Mouse (Mus musculus) forebrain, embryonic 15.5 days (tissue): ENCODE data around the gene Ift22. TPM values are rescaled to one million over a fixed set of nuclear protein-coding genes. Genes with fewer than 3 reads are reported as not detected.

Experiments used
- ATAC-seq: fragments of 200-750 bp; cut with Nextera tagmentation; replicated peaks from 2 replicates; pipeline ENCODE4 v1.8.0; 2017; ENCODE audit warnings: mild to moderate bottlenecking, moderate TSS enrichment, moderate library complexity
- H3K27ac ChIP-seq: fragments of 300-500 bp; sonication (generic); replicated peaks from 2 replicates; pipeline ENCODE4 v1.5.1; 2015; ENCODE audit warnings: mild to moderate bottlenecking, inconsistent platforms
- H3K27me3 ChIP-seq: fragments of 300-500 bp; sonication (generic); 2 replicates; pipeline ENCODE4 v1.6.1; 2015; ENCODE audit warnings: inconsistent platforms
- H3K36me3 ChIP-seq: fragments of 300-500 bp; sonication (generic); 2 replicates; pipeline ENCODE4 v1.6.1; 2015; ENCODE audit warnings: mild to moderate bottlenecking, inconsistent platforms
- H3K4me1 ChIP-seq: fragments of 300-500 bp; sonication (generic); 2 replicates; pipeline ENCODE4 v1.6.1; 2015; ENCODE audit warnings: inconsistent platforms
- H3K4me2 ChIP-seq: fragments of 300-500 bp; sonication (generic); replicated peaks from 2 replicates; pipeline ENCODE4 v1.6.1; 2015; ENCODE audit warnings: mild to moderate bottlenecking, inconsistent platforms
- H3K4me3 ChIP-seq: fragments of 300-500 bp; sonication (generic); 2 replicates; pipeline ENCODE4 v1.5.1; 2015; ENCODE audit warnings: mild to moderate bottlenecking, inconsistent platforms
- H3K9ac ChIP-seq: fragments of 300-500 bp; sonication (generic); replicated peaks from 2 replicates; pipeline ENCODE4 v1.6.1; 2015; ENCODE audit warnings: mild to moderate bottlenecking, inconsistent platforms
- H3K9me3 ChIP-seq: fragments of 300-500 bp; sonication (generic); 2 replicates; pipeline ENCODE4 v1.6.1; 2016; ENCODE audit warnings: inconsistent platforms
- WGBS: fragments of 180-500 bp; shearing (Covaris S2); methylation state at CpG from one replicate; pipeline ENCODE4 v1.1.7; 2015; ENCODE audit warnings: mixed read lengths; 5-methylcytosine and 5-hydroxymethylcytosine counted together
- polyA plus RNA-seq: library from polyadenylated mRNA; unstranded; fragments of >200 nt; fragmentation: Nextera tagmentation; extraction: Ambion mirVana; gene quantifications from 2 replicates; pipeline ENCODE4 v1.2.1, GENCODE M21; 2015

The Ift22 gene
- polyA plus RNA-seq = 116 and 124 TPM in 2 replicates

DNA sequence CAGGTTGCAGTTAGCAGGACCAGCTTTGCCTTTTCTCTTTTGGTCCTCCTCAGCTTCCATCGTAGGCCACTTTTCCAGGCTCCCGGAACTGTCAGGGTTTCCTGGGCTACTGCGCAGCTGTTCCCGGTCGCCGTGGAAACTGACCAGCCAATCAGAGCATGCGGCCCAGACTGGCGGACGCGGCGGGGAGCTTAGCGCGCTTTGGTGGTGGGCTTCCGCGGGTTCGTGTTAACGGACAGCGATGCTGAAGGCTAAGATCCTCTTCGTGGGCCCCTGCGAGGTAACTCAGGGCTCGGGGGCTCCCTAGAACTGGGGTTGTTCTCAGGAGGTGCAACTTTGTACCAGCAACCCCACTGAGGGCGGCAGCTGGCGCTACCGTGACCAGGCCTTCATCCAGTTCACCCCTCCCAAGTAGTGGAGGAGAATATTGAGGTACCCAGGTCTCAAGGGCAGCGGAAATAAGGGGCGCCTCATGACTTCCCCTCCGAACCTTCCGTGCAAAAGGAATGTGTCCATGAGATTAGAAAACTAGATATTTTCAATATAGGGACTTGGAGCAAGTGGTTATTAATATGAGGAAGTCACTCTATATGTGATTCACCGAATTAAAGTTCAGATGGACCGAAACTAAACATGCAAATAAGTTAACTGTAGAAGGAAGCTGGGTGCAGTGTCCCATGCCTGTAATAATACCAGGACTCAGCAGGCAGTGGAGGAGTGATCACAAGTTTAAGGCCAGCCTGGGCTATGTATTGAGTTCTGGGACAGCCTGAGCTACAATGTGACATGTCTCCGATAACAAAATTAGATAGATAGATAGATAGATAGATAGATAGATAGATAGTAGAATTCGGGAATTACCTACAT lies at the start of gene Ift22:
Gene Ift22 (plus strand): TSS at position 160 of the 867 bp plus-strand sequence.
- Histone ChIP-seq H3K27ac (peak within 1 kb of the TSS; percentile 19; the same call in 1 of the 2 replicates), H3K36me3 (peaks cover 24% of the 10 kb centered on the region), H3K4me3 (peak within 1 kb of the TSS; percentile 66), H3K27me3 (no peaks in the 10 kb centered on the region), H3K9ac (peak within 1 kb of the TSS; percentile 67), H3K4me2 (peak within 1 kb of the TSS; percentile 55), H3K4me1 (peaks cover 17% of the 10 kb centered on the region), H3K9me3 (no peaks in the 10 kb centered on the region)
- ATAC-seq = peak; percentile 94
- WGBS = 8% methylated on average over 32 of the region's 32 CpGs

DNA sequence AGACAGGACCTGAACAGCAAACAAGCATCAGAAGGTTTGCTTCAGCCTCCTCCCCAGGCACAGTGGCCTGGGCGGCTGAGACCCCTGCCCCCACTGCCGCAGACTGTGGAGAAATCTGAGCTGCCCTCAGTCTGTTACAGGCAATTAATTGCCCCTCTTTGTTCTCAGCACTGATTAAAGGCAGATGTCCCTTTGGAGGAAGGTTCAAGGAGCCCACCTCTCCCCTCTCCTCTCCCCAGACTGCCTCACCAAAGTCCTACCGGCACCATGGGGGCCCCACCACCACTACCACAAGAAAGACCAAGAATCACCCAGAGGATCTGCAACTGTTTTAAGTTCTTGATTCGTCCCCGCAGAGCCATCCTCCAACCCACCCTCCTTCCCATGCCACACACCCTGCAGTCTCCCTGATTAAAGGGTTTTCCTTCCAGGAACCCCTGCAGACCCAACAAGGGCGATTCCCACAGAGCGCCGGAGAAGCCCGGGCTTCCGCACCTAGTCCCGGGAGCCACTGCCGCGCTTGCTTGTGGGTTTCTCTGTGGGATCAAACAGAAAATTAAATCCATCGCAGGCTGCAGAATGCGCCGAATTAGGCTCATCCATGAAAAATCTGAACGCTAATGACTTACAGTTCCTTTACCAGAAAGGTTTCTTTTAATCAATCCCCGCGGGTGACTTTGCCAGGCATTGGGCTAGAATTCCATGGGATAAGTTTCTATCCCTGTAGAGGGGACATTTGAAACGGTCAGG lies 46.6 kb upstream of the Ift22 start:
- Histone ChIP-seq H3K4me1 (peaks cover 18% of the 10 kb centered on the region), H3K9ac (no peak overlapping the region), H3K27ac (no peak overlapping the region), H3K4me3 (0 out of 2 replicates have a peak overlapping the region, but pooled peaks have one; percentile 1), H3K36me3 (no peaks in the 10 kb centered on the region), H3K4me2 (0 out of 2 replicates have a peak overlapping the region, but pooled peaks have one; percentile 6), H3K27me3 (no peaks in the 10 kb centered on the region), H3K9me3 (no peaks in the 10 kb centered on the region)
- no peak for ATAC-seq
- 7% methylated on average over 20 of the region's 20 CpGs for WGBS

DNA sequence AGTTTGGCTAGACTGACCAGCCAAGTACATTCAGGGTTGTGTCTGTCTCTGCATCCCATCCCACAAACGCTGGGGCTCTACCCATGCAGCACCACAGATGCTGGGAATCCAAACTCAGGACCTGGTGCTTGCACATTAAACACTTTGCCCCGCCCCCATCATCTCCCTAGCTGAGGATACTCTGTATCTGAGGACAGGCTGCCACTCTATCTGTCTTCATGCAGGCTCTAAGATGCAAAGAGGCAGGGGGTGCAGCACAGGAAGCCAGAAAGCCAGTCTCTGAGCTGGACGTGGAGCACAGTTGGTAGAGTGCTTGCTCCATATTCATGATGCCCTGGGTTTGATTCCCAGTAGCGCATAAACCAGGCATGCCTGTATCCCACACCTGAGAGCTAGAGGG lies 45.1 kb upstream of the Ift22 start:
- Histone ChIP-seq H3K36me3 (no peaks in the 10 kb centered on the region), H3K9me3 (no peaks in the 10 kb centered on the region), H3K4me3 (no peak overlapping the region), H3K4me2 (no peak overlapping the region), H3K27ac (no peak overlapping the region), H3K9ac (no peak overlapping the region), H3K4me1 (peaks cover 18% of the 10 kb centered on the region), H3K27me3 (no peaks in the 10 kb centered on the region)
- WGBS = 70% methylated on average over 4 of the region's 4 CpGs
- ATAC-seq = no peak

DNA sequence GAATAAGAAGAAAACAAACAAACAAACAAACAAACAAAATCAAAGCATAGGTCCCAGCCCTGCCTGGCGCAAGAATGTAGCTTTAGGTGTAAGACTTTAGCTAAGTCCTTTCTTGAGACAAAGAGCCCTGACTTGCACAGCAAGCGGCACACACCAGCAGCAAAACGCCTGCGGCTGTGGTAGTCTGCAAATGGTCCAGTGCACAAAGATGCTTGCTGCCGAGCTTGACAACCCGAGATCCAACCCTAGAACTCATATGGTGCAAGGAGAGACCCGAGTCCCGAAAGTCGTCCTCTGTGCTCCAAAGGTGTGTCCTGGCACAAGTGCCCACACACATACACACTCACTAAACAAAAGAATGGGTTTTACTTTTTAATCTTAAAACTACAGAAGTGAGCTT lies 44.7 kb upstream of the Ift22 start:
- H3K4me3 ChIP-seq = no peak overlapping the region
- H3K36me3 ChIP-seq = no peaks in the 10 kb centered on the region
- H3K27ac ChIP-seq = peak overlapping the region; percentile 64; the same call in 1 of the 2 replicates
- H3K9me3 ChIP-seq = no peaks in the 10 kb centered on the region
- H3K27me3 ChIP-seq = no peaks in the 10 kb centered on the region
- H3K4me2 ChIP-seq = no peak overlapping the region
- WGBS = 63% methylated on average over 9 of the region's 9 CpGs
- H3K4me1 ChIP-seq = peaks cover 18% of the 10 kb centered on the region
- H3K9ac ChIP-seq = no peak overlapping the region
- no peak for ATAC-seq

DNA sequence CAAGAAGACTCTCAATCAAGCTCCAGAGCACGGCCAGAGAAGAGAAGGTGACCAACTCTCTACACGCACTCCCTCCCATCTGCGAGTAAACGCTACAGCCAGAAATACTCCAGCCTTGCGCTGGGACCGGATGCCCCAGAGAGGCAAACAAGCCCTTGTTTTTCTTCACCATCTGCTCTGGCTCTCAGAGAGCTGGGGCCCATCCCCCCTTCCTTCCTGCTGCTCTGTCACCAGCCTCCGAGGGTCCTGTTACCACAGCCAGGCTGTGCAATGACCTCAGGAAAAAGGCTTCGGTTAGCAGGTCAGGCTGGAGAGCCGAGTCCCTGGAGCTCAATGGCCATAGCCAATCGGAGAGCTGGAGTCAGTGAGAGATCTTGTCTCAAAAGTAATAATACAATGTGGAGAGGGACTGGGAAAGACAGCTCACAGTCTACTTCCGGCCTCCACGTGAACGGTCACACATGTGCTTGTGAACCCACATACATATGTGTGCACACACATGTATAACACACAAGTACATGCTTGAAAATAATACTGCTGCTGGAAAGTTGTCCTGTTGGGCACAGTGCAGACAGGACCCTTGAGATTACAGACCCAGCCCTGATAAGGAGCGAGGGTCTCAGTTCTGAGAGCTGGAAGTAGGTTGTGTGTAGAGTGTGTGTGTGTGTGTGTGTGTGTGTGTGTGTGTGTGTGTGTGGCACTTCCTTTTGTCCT lies 43.8 kb upstream of the Ift22 start:
- H3K27ac ChIP-seq = peak overlapping the region; percentile 64
- no peak overlapping the region for H3K9ac ChIP-seq
- H3K9me3 ChIP-seq = no peaks in the 10 kb centered on the region
- no peak overlapping the region for H3K4me3 ChIP-seq
- peak overlapping the region; percentile 2; the same call in 1 of the 2 replicates for H3K4me2 ChIP-seq
- peak; percentile 57; the same call in 1 of the 2 replicates for ATAC-seq
- no peaks in the 10 kb centered on the region for H3K36me3 ChIP-seq
- H3K27me3 ChIP-seq = no peaks in the 10 kb centered on the region
- 26% methylated on average over 14 of the region's 14 CpGs for WGBS
- H3K4me1 ChIP-seq = peaks cover 18% of the 10 kb centered on the region

DNA sequence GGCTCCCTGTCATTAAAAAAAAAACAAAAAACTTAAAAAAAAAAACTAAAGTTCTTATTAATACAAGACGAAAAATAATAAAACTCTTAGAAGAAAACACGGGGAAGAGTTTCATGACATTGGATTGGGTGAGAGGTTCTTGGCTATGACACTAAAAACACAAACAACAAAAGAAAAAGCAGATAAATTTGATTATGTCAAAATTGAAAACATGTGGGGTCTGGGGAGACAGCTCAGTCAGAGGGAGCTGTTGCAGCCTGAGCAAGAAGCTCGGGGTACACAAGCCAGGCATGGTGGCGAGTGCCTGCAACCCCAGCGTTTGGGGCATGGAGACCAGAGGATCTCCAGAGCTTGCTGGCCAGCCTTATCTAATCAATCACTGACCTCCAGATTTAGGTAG lies 40.2 kb upstream of the Ift22 start:
- Histone ChIP-seq H3K27ac (no peak overlapping the region), H3K9me3 (no peaks in the 10 kb centered on the region), H3K27me3 (no peaks in the 10 kb centered on the region), H3K4me1 (peaks cover 11% of the 10 kb centered on the region), H3K9ac (no peak overlapping the region), H3K4me3 (no peak overlapping the region), H3K36me3 (no peaks in the 10 kb centered on the region), H3K4me2 (no peak overlapping the region)
- ATAC-seq = no peak
- WGBS = 86% methylated on average over 5 of the region's 5 CpGs

DNA sequence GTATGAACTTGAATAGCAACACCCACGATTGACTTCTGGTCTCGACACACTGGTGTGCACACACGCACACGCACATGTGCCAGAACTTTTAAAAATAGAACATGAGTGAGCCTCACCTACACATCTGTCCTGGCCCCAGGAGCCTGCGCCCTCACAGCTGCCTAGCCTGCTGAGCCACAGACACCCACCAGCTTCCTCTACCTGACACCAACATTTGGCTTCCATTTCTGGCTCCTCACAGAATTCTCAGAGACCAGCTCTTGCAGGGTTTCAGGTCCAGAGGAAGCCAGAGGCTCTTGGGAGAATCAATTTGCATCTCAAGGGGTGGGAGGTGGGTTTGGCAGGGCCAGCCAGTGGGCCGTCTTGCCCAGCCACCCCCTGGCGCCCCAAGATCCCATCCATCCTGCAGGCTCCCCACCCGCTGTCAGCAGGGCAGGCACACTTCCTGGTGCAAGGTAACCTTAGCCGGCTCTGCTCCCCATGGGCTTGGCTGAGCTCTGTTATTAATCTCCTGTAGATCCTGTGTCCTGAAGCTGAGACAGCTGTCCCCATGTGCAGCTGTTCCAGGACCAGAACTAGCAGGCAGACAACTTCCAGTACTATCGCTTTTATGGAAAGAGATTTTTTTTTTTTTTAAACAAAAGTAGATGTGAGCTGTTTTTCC lies 38.4 kb upstream of the Ift22 start:
- H3K36me3 ChIP-seq = no peaks in the 10 kb centered on the region
- H3K27ac ChIP-seq = no peak overlapping the region
- ATAC-seq = no peak
- H3K27me3 ChIP-seq = no peaks in the 10 kb centered on the region
- H3K4me1 ChIP-seq = no peaks in the 10 kb centered on the region
- WGBS = 76% methylated on average over 10 of the region's 10 CpGs
- no peak overlapping the region for H3K4me3 ChIP-seq
- H3K9me3 ChIP-seq = no peaks in the 10 kb centered on the region
- no peak overlapping the region for H3K9ac ChIP-seq
- no peak overlapping the region for H3K4me2 ChIP-seq

DNA sequence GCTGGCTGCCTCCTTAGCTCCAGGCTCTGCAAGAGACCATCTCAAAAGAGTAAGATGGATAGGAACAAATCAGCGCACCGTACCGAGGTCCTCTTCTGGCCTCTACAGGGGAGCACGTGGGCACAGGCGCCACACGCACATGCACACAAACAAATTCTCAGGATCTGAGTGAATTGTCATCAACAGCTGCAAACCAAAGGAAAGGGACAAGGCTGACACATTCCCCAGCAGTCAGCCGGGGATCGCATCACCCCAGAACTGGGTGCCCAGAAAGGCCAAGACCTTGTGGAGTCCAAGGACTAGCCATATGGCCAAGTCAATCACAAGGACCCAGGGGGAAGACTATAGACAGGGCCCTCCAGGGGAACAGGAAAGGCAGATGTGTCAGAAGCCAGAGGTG lies 35.5 kb upstream of the Ift22 start:
- H3K27ac ChIP-seq = no peak overlapping the region
- H3K4me3 ChIP-seq = no peak overlapping the region
- no peaks in the 10 kb centered on the region for H3K27me3 ChIP-seq
- ATAC-seq = no peak
- H3K9ac ChIP-seq = no peak overlapping the region
- H3K36me3 ChIP-seq = no peaks in the 10 kb centered on the region
- no peak overlapping the region for H3K4me2 ChIP-seq
- WGBS = 86% methylated on average over 8 of the region's 8 CpGs
- H3K4me1 ChIP-seq = no peaks in the 10 kb centered on the region
- H3K9me3 ChIP-seq = no peaks in the 10 kb centered on the region

DNA sequence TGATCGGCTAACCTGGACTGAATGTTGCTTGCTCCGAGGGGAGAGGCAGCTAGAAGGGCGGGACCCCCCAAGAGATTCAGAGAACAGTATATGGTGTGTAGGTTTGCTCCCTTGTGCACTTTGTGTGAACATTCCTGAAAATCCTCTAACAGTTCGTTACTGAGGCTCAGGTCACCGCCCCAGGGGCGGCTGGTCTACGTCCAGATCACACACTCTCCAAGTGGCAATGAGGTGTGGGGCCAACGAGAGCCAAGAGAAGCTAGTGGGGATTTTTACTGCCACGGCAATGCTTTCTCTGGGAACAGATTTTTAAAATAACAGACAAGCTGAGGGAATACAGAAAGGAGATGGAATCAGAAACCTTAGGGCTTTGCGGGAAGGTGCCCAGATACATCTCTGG lies 33.7 kb upstream of the Ift22 start:
- no peak for ATAC-seq
- no peak overlapping the region for H3K4me3 ChIP-seq
- 77% methylated on average over 10 of the region's 10 CpGs for WGBS
- no peaks in the 10 kb centered on the region for H3K4me1 ChIP-seq
- H3K9me3 ChIP-seq = no peaks in the 10 kb centered on the region
- no peak overlapping the region for H3K9ac ChIP-seq
- H3K27me3 ChIP-seq = no peaks in the 10 kb centered on the region
- H3K27ac ChIP-seq = no peak overlapping the region
- H3K4me2 ChIP-seq = no peak overlapping the region
- H3K36me3 ChIP-seq = no peaks in the 10 kb centered on the region

DNA sequence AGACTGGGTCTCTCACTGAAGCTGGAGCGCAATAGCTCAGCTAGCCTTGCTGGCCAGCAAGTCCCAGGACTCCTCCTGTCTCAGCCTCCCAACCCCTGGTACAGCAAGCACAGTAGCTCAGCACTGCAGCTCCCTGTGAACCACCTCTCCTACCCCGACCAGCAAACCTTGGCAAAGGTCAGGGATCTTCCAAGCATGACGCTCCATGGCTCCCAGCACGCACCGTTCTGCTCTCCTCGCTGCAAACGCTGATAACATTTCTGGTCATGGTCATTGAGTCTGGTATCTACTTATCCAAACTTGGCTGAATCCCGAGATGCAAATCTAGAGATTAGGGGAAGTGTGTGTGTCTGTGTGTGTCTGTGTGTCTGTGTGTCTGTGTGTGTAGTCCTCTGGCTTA lies 27.8 kb upstream of the Ift22 start:
- H3K4me1 ChIP-seq = peaks cover 21% of the 10 kb centered on the region
- H3K9ac ChIP-seq = no peak overlapping the region
- 87% methylated on average over 8 of the region's 8 CpGs for whole genome bisulfite sequencing
- no peaks in the 10 kb centered on the region for H3K36me3 ChIP-seq
- no peak overlapping the region for H3K27ac ChIP-seq
- ATAC-seq = no peak
- no peaks in the 10 kb centered on the region for H3K9me3 ChIP-seq
- H3K27me3 ChIP-seq = peaks cover 31% of the 10 kb centered on the region
- no peak overlapping the region for H3K4me2 ChIP-seq
- H3K4me3 ChIP-seq = no peak overlapping the region

DNA sequence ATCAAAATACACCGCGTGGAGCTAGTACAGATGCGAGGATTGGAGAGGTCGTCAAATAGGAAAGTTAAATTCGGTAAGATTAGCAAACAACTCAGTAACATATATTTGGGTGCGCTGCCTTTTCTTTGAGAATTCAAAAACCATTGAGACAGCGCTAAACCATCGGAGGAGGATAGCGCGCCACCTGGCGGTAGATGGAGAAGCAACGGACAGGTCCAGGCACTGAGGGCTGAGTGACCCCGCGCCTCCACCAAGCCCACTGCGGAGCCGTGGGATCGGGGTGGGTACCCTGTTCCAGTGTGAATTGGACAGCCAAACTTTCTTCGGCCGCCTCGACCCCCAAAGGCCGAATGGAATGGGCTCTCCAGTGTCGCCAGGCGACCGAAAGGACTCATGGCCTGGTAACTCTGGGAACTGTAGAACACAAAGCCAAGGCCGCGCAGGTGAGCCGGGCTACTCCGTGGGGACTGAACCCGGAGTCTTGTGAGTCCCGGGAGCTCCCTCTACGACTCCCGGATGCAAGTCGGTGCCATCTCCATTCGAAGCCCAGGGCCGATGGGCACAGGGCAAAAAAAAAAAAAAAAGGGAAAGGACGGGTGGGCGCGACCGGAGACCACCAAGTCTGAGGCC lies 26.5 kb upstream of the Ift22 start:
- Histone ChIP-seq H3K27me3 (peaks cover 34% of the 10 kb centered on the region), H3K9ac (peak overlapping the region; percentile 55), H3K4me2 (peak overlapping the region; percentile 85), H3K9me3 (no peaks in the 10 kb centered on the region), H3K4me1 (peaks cover 21% of the 10 kb centered on the region), H3K4me3 (peak overlapping the region; percentile 55), H3K27ac (no peak overlapping the region), H3K36me3 (no peaks in the 10 kb centered on the region)
- 5% methylated on average over 39 of the region's 39 CpGs for WGBS
- peak; percentile 81 for ATAC-seq
